Mouse (Mus musculus) monocyte, adult 2 months (primary cell): ENCODE results near the gene Dgkz.
A peak's percentile ranks its signal among the peaks of the same experiment; 100 is the strongest.

Experiments used
- DNase-seq, 2 experiments: peaks; one replicate each; pipeline ENCODE4 v3.0.0; 2022; ENCODE audit warnings: low spot score in 2 of 2, low read depth in 1 of 2

Gene Dgkz

GRCm38 (mm10) chr2:91939303-91939935 lies 36.2 kb downstream of the Dgkz start:
- no peak for DNase-seq

GRCm38 (mm10) chr2:91936154-91936553 lies 39.5 kb downstream of the Dgkz start:
- no peak for DNase-seq

- DNase-seq: no peak
Observed at GRCm38 (mm10) chr2:91934826-91935525, 40.7 kb downstream of the Dgkz start.

- no peak for DNase-seq
Observed at GRCm38 (mm10) chr2:91934016-91934415, 41.6 kb downstream of the Dgkz start.

- no peak for DNase-seq
Observed at GRCm38 (mm10) chr2:91933471-91933870, 42.2 kb downstream of the Dgkz start.

- DNase-seq: no peak
Observed at GRCm38 (mm10) chr2:91932737-91933350, 42.8 kb downstream of the Dgkz start.

GRCm38 (mm10) chr2:91932160-91932711 lies 43.4 kb downstream of the Dgkz start, which contains the start of gene Mdk:
Gene Mdk, minus strand, starts transcription at chr2:91932297.
- DNase-seq: no peak

GRCm38 (mm10) chr2:91931328-91932159 lies 44.1 kb downstream of the Dgkz start:
- no peak for DNase-seq

- no peak for DNase-seq
Observed at GRCm38 (mm10) chr2:91930761-91931291, 44.8 kb downstream of the Dgkz start.

GRCm38 (mm10) chr2:91929936-91930335 lies 45.7 kb downstream of the Dgkz start:
- no peak for DNase-seq

GRCm38 (mm10) chr2:91929455-91929854 lies 46.2 kb downstream of the Dgkz start:
- DNase-seq: no peak

- no peak for DNase-seq
Observed at GRCm38 (mm10) chr2:91928534-91929350, 46.9 kb downstream of the Dgkz start.

GRCm38 (mm10) chr2:91927826-91928533 lies 47.7 kb downstream of the Dgkz start:
- peak; percentile 60 to 79 for DNase-seq

- DNase-seq: no peak
Observed at GRCm38 (mm10) chr2:91926949-91927348, 48.7 kb downstream of the Dgkz start, which contains the start of gene Chrm4. Gene Chrm4, plus strand, starts transcription at chr2:91927249.

- no peak for DNase-seq
Observed at GRCm38 (mm10) chr2:91925442-91925841, 50.2 kb downstream of the Dgkz start.

GRCm38 (mm10) chr2:91924726-91925125 lies 50.9 kb downstream of the Dgkz start:
- DNase-seq: no peak

GRCm38 (mm10) chr2:91923415-91924337 lies 52.0 kb downstream of the Dgkz start:
- no peak for DNase-seq
